Mouse (Mus musculus) c-Kit-positive CD71-negative TER-119-negative erythroid progenitor cells, embryonic 14.5 days (primary cell): ENCODE results near the gene Gnb1.
A peak's percentile ranks its signal among the peaks of the same experiment; 100 is the strongest.
"Not testable (repeated sequence)": the region's sequence is repeated elsewhere in the genome, so short reads cannot be mapped to it uniquely, and the experiment has no call there.

Source experiments
- DNase-seq: peaks from one replicate; pipeline ENCODE4 v3.0.0-alpha.2; 2013; ENCODE audit warnings: low read depth

Gnb1 gene

DNA sequence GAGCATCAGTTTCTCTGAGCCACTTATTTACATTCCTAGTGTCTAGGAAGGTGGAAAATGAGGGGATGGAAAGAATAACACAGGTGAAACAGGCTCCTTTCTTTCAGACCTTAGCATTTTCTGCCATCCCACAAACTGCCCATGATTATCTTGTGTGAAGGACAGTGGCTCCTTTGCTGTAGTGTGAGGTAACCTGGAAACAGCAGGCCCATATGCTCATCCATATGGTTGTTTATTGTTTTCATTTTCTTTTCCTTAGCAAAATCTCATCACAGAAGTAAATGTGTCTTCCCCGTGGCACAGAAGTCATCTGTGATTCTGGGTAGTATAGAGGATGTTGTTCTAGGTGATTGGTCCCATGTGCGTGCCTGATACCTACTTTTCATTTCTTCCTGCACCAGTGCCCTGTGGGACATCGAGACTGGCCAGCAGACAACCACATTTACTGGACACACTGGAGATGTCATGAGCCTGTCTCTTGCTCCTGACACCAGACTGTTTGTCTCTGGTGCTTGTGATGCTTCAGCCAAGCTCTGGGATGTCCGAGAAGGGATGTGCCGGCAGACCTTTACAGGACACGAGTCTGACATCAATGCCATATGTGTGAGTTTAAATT lies 61.9 kb downstream of the Gnb1 start:
- no peak for DNase-seq

DNA sequence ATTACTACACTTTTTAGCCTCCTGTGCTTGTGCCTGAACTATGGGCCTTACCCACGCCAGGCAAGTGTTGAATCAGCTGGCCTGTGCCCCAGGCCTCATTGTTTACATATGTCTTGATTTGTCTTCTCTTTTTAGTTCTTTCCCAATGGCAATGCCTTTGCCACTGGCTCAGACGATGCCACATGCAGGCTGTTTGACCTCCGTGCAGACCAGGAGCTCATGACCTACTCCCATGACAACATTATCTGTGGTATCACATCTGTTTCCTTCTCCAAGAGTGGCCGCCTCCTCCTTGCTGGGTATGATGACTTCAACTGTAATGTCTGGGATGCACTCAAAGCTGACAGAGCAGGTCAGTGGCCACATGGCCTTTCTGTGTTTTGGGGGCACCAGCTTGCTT lies 63.7 kb downstream of the Gnb1 start:
- DNase-seq, result no peak

DNA sequence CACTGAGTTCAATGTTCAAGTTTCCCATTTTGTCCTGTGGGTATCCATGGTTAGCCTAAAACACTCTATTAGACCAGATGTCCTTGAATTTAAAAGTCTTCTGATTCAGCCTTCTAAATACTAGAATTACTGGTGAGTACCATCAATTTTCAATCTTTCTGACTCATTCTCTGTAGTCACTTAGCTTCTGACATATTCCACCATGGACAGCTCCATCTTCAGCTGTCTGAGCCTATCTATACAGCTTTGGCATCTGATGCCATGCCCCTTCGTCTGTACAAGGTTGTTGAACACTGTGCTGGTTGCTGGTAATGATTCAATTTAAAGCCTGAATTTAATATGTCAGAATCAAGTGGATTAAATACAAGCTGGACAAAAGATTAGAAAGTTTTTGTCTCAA lies 64.3 kb downstream of the Gnb1 start:
- no peak for DNase-seq

DNA sequence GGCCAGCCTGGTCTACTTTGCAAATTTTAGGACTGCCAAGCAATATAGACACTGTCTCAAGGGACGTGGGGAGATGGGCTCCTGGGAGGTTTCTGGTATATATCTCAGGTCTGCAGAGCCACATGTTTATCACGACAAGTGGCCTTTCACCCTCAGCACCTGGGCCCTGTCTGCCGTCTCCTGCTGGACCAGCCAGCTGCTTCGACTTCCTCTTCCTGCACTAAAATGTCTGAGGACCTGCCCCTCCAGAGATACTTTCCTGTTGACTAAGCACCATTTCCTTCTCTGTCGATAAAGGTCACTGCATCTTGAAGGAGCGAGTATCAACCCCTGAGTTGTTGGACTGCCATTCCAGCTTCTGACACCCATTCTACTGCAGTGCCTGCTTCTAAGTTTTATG lies 68.3 kb downstream of the Gnb1 start:
- DNase-seq, result no peak

DNA sequence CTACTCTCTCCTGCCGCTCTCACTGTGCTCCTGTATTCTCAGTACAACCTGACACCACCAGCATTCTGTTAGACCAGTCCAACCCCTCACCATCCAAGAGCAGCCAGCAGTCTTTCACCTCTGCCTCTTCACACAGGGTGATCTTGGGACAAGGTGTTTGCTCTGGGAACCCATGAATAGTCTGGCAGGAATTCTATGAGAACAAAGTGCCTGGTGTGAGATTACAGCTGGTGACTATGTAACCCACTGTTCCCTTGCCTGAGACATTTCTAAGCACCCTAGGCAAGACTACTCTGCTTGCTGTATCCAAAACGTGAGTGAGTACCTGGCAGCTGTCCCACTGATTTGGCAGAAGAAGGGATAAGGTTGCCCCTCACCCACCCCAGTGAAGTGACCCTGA lies 69.8 kb downstream of the Gnb1 start:
- DNase-seq, result no peak

DNA sequence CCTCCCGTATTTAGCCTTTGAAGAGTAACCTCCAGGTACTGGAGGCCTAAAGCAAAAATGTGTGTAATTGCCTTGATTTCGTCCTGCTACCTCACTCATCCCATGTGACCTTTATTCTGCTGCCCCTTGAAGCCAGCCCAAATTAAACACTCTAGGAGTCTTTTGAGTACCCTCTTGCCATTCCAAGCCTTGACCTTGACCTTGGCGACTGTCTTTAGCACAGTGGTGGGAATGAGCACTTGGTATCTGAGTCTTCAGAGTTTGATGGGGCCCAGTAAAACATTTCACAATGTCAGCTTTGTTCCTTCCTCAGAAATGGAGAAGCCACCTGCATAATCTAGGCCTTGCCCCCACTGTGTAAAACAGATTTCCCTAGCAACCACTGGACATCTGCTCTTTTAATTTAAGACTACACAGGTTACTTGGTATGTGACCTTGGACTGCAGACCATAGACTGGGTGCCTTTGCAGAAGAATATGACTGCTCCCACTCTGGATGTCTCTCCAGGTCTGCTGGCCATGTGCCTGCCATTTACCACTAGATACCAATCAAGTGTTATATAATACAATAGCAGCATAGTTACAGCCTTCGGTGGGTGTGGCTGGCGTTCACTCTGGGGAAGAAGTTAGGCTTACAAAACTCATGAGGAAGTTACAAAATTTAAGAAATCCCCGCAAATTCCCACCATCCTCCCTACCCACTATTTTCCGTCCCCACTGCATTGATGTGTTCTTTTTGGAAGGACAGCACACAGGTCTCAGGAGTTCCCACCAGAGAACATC lies 70.7 kb downstream of the Gnb1 start, which contains the start of gene Nadk:
Nadk (plus strand) TSS at position 718 of the 782 bp plus-strand sequence.
- DNase-seq, result no peak

DNA sequence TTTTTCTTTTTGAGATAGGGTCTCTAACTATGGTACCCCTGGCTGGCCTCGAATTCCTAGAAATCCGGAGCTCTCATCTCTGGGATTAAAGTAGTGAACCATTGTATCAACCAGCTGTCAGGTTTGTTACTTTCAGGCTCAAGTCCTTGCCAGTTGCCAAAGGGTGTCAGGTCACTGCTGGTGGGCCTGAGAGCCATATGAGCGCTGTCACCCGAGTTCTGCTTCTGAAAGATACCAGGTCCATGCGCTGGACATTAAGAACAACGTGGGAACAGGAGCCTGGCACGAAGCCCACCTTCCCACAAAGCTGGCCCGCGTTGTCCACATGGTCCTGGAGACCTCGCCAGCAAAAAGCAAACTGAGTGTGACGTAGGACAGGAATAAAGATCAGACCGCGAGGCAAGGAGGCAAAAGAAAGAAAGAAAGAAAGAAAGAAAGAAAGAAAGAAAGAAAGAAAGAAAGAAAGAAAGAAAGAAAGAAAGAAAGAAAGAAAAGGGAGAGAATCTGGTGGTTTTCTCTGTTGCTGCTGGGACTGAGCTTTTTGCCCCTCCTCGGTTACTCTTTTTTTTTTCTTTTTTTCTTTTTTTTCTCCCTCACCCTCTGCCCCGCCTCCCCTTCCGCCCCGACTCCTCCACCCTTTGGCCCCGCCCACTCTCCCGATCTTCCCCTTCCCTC lies 71.7 kb downstream of the Gnb1 start:
- DNase-seq, result no peak

DNA sequence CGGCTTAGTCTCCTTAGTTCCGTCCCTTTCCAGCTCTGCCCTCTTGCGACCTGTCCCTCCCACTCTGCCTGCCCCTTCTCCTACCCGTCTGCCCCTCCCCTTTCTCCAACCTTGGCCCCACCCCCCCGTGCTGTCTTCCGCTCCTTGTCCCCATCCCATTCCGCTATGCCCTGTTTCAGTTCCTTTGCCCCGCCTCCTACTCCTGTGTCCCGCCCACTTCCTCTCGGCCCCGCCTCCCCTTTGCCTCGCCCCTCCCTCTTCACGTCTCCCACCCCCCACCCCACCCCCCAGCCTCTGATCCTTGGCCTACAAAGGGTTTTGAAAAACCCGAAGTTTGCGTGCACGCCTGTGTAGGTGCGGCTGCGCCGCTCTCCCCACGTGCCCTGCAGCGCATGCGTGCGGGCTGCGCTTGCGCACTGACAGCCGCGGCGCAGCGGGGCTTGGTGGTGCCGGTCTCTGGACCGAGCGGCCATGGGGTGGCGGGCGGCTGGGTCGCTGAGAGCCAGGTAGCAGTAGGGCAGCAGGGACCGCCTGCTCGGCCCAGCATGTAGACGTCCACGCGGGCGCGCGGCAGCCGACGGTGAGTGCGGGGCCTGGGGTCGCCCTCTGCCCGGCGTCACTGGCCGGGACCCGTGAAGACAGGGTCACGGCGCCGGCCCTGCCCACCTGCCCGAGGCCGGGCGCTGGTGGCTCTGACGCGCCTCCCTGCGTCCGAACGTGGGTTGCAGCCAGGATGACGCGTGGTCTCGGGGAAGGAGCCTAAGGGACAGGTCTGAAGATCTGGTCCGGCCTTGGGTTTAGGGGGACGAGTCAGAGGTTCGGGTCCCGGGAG lies 72.5 kb downstream of the Gnb1 start:
- DNase-seq, result peak; percentile 97

DNA sequence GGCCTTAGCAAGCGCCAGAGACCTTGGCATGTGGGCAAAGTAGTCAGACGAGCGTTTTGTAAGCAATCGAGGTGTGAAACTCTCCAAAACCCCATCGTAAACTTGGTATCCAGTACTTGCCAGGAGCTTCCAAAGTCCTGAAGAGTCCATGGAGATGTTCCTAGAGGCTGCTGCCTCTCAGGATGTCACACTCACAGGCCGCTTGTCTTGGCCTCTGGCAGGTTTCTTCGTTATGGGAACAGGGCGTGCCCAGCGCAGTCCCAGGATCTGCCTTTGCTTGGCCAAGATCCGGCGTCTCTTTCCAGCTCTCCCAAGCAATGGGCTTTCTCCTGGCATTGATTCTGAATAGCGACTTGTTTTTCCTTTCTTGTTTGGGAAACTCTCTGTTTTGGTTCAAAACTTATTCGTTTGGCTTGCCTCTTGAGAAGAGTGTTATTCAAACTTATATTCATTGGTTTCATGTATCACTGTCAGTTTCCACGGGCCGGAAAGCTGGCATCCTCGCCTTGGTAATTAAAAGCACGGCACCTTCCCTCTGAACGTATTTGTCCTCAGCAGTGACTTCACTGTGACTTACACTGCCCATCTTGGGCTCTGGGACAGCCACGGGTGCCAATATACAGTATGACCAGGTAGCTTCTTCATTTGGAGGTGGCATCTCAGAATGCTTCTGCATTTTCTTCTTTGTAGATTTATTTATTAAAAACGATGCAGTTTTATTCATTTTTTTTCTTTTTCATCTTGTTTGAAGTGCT lies 73.3 kb downstream of the Gnb1 start:
- no peak for DNase-seq

DNA sequence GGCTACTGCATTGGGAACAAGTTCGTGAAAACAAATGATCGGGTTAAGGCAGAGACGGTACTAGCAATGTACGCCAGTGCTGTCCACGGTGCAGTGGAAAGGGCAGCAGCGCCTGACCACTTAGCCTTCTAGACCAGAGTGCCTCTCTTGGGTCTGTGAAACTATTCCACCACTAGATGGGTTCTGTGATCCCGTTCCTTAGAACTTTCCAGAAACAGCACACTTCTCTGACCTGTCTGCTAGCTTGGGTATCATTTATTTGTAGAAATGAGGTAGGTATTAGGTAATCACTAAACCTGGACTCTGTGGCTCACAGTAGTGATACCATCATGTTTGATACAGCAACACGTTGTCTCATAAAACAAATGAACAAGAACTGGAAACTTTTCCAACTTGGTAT lies 75.4 kb downstream of the Gnb1 start:
- no peak for DNase-seq

DNA sequence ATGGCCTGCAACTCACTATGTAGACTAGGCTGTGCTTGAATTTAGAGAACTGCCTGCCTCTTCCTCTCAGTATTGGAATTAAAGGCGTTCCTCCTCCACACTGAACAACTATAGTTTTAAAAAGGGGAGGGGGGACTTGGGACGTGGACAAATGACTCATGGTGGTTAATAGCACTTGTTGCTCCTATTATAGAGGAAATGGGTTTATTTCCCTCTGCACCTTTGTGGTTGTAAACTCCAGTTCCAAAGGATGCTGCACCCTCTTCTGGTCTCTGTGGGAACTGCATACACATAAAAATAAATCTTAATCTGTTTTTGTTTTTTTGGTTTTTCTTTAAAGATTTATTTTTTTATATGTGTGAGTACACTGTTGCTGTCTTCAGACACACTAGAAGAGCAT lies 77.0 kb downstream of the Gnb1 start:
- peak; percentile 55 for DNase-seq

DNA sequence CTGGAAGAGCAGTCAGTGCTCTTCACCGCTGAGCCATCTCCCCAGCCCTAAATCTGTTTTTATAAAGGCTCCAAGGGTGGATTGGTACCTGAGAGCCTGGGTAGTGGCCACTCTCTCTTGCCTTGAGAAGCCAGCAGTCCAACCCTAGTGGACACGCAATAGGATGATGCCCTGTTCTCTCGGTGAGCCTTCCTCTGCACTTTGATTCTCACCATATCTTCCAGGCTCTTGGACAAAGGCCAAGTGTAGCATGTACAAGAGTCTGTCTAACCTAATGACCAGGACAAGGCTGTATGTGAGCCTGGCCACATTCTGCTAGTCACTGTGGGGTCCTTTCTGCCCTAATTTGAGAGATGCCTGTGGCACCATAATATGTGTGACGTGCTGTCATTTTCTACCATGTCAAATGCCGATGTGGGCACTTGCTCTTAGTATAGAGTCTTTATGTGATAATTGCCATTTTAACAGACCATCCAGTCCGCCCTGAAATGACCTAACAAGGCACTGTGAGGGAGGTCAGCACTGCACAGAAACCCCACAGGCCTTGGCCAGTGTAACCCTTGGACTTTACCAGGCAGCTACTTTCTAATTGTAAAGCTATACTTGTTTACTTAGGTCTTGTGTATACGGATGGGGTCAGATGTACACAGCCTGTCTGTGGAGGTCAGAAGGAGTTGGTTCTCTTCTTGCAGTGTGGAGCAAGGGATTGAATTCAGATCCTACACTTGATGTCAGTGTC lies 77.6 kb downstream of the Gnb1 start:
- DNase-seq, result no peak

DNA sequence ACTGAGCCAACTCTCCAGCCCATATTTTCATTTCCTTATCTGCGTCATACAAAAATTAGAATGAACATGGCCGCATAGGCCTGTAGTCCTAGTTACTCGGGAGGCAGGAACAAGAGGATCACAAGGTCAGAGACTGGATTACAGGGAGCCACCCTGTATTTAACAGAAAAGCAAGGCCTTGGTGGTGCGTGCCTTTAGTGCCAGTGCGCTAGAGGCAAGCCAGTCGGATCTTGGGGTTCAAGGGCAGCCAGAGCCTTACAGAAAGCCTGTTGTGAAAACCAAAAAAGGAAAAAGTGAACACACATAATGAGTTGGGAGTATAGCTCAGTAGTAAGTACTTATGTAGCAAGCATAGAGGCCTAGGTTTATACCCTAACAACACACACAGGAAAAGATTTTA lies 78.7 kb downstream of the Gnb1 start:
- DNase-seq, result no peak

DNA sequence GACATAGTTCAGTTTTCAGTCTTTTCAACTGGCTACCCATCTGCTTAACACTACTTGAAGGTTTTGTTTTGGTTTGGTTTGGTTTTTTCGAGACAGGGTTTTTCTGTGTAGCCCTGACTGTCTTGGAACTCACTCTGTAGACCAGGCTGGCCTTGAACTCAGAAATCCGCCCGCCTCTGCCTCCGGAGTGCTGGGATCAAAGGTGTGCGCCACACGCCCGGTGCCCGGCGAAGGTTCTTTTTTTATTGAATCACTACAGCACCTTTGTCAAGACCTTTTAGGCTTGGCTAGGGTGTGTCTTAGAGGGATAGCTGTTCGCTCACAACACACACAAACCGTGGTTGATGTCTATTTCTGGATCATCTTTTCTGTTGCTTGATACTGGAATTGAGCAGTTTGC lies 79.2 kb downstream of the Gnb1 start:
- DNase-seq, result not testable (repeated sequence)

DNA sequence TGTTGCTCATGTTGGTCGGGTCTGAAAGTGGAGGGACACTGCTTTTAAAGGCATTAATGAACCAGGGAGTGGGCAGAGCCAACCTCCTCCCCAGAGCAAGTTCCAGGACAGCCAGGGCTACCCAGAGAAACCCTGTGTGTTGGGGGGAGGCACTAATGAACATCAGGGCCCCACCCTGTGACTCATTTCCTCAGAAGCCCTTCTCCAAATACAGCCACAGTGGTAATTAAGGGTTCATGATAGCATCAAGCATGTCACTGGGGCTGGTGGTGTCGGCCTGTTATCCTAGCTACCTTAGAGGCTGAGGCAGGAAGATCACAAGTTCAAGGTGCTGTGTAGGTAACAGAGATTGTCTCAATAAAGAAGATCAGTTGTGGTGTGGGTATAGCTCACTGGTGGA lies 80.3 kb downstream of the Gnb1 start:
- no peak for DNase-seq

DNA sequence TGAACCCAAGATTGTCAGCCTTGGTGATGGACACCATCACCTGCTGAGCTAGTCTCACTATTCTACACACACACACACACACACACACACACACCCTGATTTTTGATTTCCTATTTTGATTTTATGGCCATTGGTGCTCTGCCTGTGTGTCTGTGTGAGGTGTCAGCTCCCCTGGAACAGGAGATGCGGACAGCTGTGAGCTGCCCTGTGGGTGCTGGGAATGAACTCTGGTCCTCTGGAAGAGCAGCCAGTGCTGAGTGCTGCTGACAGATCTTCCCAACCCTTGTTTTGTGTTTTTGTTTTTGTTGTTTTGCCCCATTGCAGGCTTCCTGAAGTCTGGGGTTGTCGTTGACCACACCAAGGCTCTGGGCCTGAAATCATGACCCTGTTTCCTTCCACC lies 82.0 kb downstream of the Gnb1 start:
- no peak for DNase-seq

DNA sequence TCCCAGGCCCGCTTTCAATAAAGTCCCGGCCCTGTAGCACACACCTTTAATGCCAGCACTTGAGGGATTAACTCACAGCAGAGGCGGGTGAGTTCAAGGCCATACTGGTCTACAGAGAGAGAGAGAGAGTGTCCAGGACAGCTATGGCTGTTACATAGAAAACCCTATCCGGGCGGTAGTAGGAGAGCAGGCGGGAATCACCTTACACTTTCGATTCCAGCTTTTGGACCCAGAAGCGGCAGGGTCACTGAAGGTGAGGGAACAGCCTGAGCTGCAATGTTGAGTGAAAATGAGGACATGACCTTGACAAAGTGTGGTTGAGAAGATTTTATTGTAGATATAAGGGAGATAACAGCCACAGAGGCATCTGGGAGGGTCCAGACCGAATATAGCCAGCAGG lies 82.7 kb downstream of the Gnb1 start:
- no peak for DNase-seq

DNA sequence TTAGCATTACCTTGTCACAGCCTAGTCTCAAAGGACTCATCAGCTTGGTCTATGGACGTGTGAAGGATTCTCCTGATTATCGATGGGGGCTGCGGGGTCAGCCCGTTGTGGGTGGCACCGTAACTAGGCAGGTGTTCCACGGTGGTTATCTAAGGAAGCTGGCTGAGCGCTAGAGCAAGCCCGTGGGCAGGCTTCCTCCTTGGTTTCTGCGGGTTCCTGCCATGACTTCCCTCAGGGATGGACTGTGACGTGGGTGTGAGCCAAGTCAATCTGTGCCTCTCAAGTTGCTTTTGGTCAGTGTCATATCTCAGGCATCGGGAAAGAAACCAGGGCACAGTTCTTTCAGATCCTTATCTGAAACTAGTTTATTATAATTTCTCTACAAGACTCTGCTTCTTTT lies 83.8 kb downstream of the Gnb1 start:
- no peak for DNase-seq

DNA sequence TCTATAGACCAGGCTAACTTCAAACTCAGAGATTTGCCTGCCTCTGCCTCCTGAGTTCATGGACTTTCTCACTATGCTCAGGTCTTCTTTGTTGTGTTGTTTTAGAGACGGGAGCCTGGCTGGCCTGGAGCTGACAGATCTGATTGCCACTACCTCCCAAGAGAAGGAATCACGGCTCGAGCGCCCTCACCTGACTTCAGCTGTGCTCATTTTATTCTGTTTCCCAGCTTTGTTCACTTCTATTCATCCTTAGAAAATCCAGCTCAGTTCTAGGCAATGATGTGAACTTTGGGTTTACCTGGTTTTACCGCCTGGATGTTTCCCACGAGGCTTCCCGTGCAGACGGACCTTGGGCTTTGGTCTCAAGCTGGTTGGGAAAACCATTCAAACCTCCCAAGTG lies 84.4 kb downstream of the Gnb1 start:
- DNase-seq, result no peak

DNA sequence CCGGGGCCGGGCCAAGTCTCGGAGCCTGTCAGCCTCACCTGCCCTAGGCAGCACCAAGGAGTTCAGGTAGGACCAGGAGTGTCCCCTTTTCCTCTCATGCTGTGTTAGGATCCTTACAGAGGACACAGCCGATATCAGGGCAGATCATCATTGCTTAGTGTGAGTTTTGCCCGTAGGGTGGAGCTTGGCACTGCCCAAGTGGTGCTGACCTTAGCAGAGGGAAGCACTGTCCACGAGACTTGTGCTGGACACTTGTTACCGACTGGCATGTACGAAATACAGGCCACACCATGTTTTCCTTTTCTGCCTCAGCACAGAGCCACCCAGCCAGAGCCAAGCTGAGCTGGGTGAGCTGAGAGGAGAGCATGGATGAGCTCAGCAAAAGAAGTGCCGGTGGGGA lies 86.0 kb downstream of the Gnb1 start:
- DNase-seq, result no peak

DNA sequence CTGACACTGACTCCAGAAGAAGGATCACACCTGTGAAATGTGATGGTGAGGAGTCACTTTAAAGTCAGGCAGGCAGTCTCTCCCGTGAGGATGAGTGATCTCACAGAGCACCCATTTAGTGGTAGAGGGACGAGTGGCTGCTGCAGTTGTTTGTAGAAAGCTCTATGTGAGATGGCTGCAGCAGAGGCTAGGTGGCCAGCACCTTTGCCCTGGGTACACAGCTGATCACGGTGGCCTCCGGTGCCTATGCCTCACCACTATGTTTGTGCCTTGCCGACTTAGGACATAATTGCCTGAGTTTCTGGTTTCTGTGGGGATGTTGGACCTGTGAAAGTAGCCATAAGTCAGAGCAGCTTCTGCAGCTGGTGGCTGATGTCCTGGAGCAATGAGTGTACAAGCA lies 86.6 kb downstream of the Gnb1 start:
- DNase-seq, result no peak
